Mouse (Mus musculus) ES-E14 (cell line): ENCODE measurements around the gene Spon1.

Experiments used
- CHD2 ChIP-seq: IDR thresholded peaks from 2 replicates; pipeline ENCODE4 v1.6.1; 2014; ENCODE audit warnings: mild to moderate bottlenecking, low read depth, low read length, inconsistent platforms
- HCFC1 ChIP-seq: IDR thresholded peaks from 2 replicates; pipeline ENCODE4 v1.6.1; 2012; ENCODE audit warnings: low read length, inconsistent platforms, borderline replicate concordance; ENCODE audit not compliant: insufficient read depth
- MAFK ChIP-seq: IDR thresholded peaks from 2 replicates; pipeline ENCODE4 v1.6.1; 2014; ENCODE audit warnings: mild to moderate bottlenecking, low read depth, low read length, inconsistent platforms; ENCODE audit not compliant: insufficient read depth
- ZC3H11A ChIP-seq: IDR thresholded peaks from 2 replicates; pipeline ENCODE4 v1.6.1; 2012; ENCODE audit warnings: low read depth, mild to moderate bottlenecking, inconsistent platforms, low read length, borderline replicate concordance

- TF ChIP-seq ZC3H11A (no peak), MAFK (no peak), HCFC1 (no peak), CHD2 (no peak)
Observed at GRCm38 (mm10) chr7:114063966-114064365, 298.2 kb downstream of the Spon1 start.
